ENCODE assay signal across 11 mouse cellular contexts in the genomic region with DNA sequence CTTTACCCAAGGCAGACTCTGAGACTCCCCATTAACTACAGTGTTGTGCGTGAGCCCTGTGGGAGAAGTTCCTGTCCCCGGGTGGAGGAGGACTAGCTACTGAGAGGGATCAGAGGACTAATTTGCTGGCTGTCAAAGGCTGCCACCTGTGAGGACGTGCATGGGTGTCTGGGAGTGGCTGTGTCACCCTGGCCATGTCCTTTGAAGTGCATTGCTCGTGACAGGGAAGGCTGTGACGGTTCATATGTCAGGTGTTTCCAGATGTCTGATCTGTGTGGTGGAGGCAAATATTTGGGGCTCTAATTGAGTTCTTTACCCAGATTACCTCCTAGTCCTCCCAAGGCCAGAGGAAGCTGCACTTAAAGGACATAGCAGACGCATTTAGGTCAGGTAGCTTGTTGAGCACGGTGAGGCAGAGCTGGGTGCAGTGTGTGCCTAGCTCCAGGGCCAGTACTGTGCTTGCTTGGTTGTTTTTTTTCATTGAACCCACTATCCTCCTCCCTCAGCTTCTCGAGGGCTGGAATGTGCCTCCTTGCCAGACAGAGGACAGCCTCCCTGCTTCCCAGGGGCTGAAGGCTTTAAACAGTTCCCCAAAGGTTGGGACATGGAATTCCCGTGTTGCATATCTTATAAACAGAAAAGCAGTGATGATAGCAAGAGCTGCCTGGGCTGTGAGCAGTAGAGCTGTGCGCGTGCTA. TPM values are rescaled to one million over a fixed set of nuclear protein-coding genes. Genes with fewer than 3 reads are reported as not detected.
DNase-seq lines count a peak whose midpoint lies in the region; ATAC-seq and TF ChIP-seq lines count a peak whose summit lies in the region.
"Had no signal": no experiment of that assay in that cellular context is flagged by ENCODE, and none has a peak within 500 bp of the region (broad histone marks: within the 10 kb centered on the region; RNA-seq: fewer than 3 reads in every experiment).

No protein-coding gene starts in this region.

- no peaks in the 10 kb centered on the region for H3K27me3 ChIP-seq in lung, embryonic 14.5 days (ENCODE audit: insufficient read depth, low read length)
- no peaks in the 10 kb centered on the region for H3K27me3 ChIP-seq in forebrain, embryonic 11.5 days (ENCODE audit: control insufficient read depth, insufficient read depth, low read length)
- no peaks in the 10 kb centered on the region for H3K27me3 ChIP-seq in intestine, embryonic 14.5 days (replicated peaks; ENCODE audit: control insufficient read depth, insufficient read depth, low read length)
- 0 out of 2 replicates have a peak, but pooled peaks cover 6% of the 10 kb centered on the region for H3K27me3 ChIP-seq in neural tube, embryonic 15.5 days (replicated peaks)
- H3K27me3 ChIP-seq: Patski had no signal

- DNase-seq in lung, embryonic 14.5 days: no peak
- no peak for DNase-seq in lung, adult 18-20 months
- no peak for DNase-seq in forebrain, embryonic 11.5 days (ENCODE audit: low spot score)
- peak; percentile 54 for DNase-seq in intestine, embryonic 14.5 days (ENCODE audit: low spot score)
- DNase-seq in urinary bladder, postnatal 4 days (ENCODE audit: low spot score in 2 of 2): no peak
- DNase-seq in cerebellum, postnatal 14 days: no peak
- DNase-seq: layer of hippocampus, adult 9-11 months; right cerebral cortex, postnatal 25 days had no signal

- no peaks in the 10 kb centered on the region for H3K9me3 ChIP-seq in lung, embryonic 14.5 days (ENCODE audit: low read depth, low read length)
- no peaks in the 10 kb centered on the region for H3K9me3 ChIP-seq in forebrain, embryonic 11.5 days (ENCODE audit: control insufficient read depth, low read length)
- H3K9me3 ChIP-seq in intestine, embryonic 14.5 days (ENCODE audit: control insufficient read depth, low read length): no peaks in the 10 kb centered on the region
- H3K9me3 ChIP-seq in neural tube, embryonic 15.5 days (replicated peaks): no peaks in the 10 kb centered on the region

- peaks cover 20% of the 10 kb centered on the region; the same call in 1 of the 2 replicates for H3K36me3 ChIP-seq in lung, embryonic 14.5 days (ENCODE audit: insufficient read depth)
- H3K36me3 ChIP-seq in forebrain, embryonic 11.5 days (ENCODE audit: control insufficient read depth, insufficient read depth, low read length): no peaks in the 10 kb centered on the region; the same call in 1 of the 2 replicates
- H3K36me3 ChIP-seq in intestine, embryonic 14.5 days (ENCODE audit: control insufficient read depth, insufficient read depth, low read length): no peaks in the 10 kb centered on the region
- no peaks in the 10 kb centered on the region for H3K36me3 ChIP-seq in neural tube, embryonic 15.5 days

- peak overlapping the region; percentile 85 for H3K4me2 ChIP-seq in lung, embryonic 14.5 days
- peak overlapping the region; percentile 64; the same call in 1 of the 2 replicates for H3K4me2 ChIP-seq in forebrain, embryonic 11.5 days (ENCODE audit: low read depth, low read length, severe bottlenecking)
- peak overlapping the region; percentile 86 for H3K4me2 ChIP-seq in intestine, embryonic 14.5 days (ENCODE audit: low read length)
- 0 out of 2 replicates have a peak overlapping the region, but pooled peaks have one; percentile 2 for H3K4me2 ChIP-seq in neural tube, embryonic 15.5 days

- 30% methylated on average over 11 of the region's 11 CpGs for WGBS in lung, embryonic 14.5 days
- 72% methylated on average over 11 of the region's 11 CpGs for WGBS in forebrain, embryonic 11.5 days
- WGBS in intestine, embryonic 14.5 days: 35% methylated on average over 11 of the region's 11 CpGs
- 40% methylated on average over 11 of the region's 11 CpGs for WGBS in neural tube, embryonic 15.5 days

- H3K27ac ChIP-seq in lung, embryonic 14.5 days (ENCODE audit: low read depth): no peak overlapping the region
- H3K27ac ChIP-seq in forebrain, embryonic 11.5 days (ENCODE audit: low read depth, low read length): no peak overlapping the region
- no peak overlapping the region for H3K27ac ChIP-seq in intestine, embryonic 14.5 days (ENCODE audit: low read depth)
- H3K27ac ChIP-seq in neural tube, embryonic 15.5 days (replicated peaks): no peak overlapping the region

- H3K4me1 ChIP-seq in lung, embryonic 14.5 days (ENCODE audit: insufficient read depth): peaks cover 27% of the 10 kb centered on the region
- H3K4me1 ChIP-seq in forebrain, embryonic 11.5 days (replicated peaks; ENCODE audit: control insufficient read depth, insufficient read depth, low read length): peaks cover 21% of the 10 kb centered on the region
- peaks cover 51% of the 10 kb centered on the region for H3K4me1 ChIP-seq in intestine, embryonic 14.5 days (replicated peaks; ENCODE audit: control insufficient read depth, insufficient read depth, low read length)
- peaks cover 38% of the 10 kb centered on the region for H3K4me1 ChIP-seq in neural tube, embryonic 15.5 days

- no peak overlapping the region for H3K9ac ChIP-seq in lung, embryonic 14.5 days
- peak overlapping the region; percentile 29 for H3K9ac ChIP-seq in forebrain, embryonic 11.5 days (ENCODE audit: low read length)
- H3K9ac ChIP-seq in intestine, embryonic 14.5 days (ENCODE audit: low read length): no peak overlapping the region
- no peak overlapping the region for H3K9ac ChIP-seq in neural tube, embryonic 15.5 days (replicated peaks)

- TF ChIP-seq CTCF in lung, embryonic 14.5 days (IDR thresholded peaks at IDR 0.05; ENCODE audit: low read depth): no peak

- no peak for ATAC-seq in lung, embryonic 14.5 days (ENCODE audit: insufficient read depth)
- ATAC-seq in forebrain, embryonic 11.5 days (replicated peaks; ENCODE audit: low FRiP score): no peak
- no peak for ATAC-seq in intestine, embryonic 14.5 days (replicated peaks; ENCODE audit: low FRiP score, low TSS enrichment, low read depth)
- ATAC-seq in neural tube, embryonic 15.5 days (ENCODE audit: low FRiP score): no peak
- ATAC-seq in frontal cortex, adult (ENCODE audit: low TSS enrichment): no peak
- ATAC-seq: Patski had no signal

- peak overlapping the region; percentile 83; the same call in 1 of the 2 replicates for H3K4me3 ChIP-seq in lung, embryonic 14.5 days (ENCODE audit: low read depth, low read length)
- no peak overlapping the region for H3K4me3 ChIP-seq in forebrain, embryonic 11.5 days (ENCODE audit: low read depth, low read length)
- H3K4me3 ChIP-seq in intestine, embryonic 14.5 days (ENCODE audit: low read depth, low read length): peak overlapping the region; percentile 80; the same call in 1 of the 2 replicates
- H3K4me3 ChIP-seq in neural tube, embryonic 15.5 days (replicated peaks): no peak overlapping the region

RNA-seq across cellular contexts. Expression of gene Fam83d, which starts 3.3 kb away (rescaled TPM):
- polyA plus RNA-seq in lung, embryonic 14.5 days (2014; fragmentation: Nextera tagmentation; extraction: Ambion mirVana): 64.1 and 67.5 TPM in 2 replicates
- polyA plus RNA-seq in forebrain, embryonic 11.5 days (2014; fragmentation: Nextera tagmentation; extraction: Ambion mirVana): 54.0 and 57.5 TPM in 2 replicates
- 47.3 and 48.6 TPM in 2 replicates for polyA plus RNA-seq in intestine, embryonic 14.5 days (2014; fragmentation: Nextera tagmentation; extraction: Ambion mirVana)
- 5.9 and 13.0 TPM in 2 replicates for polyA plus RNA-seq in neural tube, embryonic 15.5 days (2015; fragmentation: Nextera tagmentation; extraction: Ambion mirVana)

RNA-seq across cellular contexts. Expression of gene Dhx35, which starts 23.4 kb away (rescaled TPM):
- 17.0 and 17.1 TPM in 2 replicates for polyA plus RNA-seq in lung, embryonic 14.5 days (2014; fragmentation: Nextera tagmentation; extraction: Ambion mirVana)
- polyA plus RNA-seq in forebrain, embryonic 11.5 days (2014; fragmentation: Nextera tagmentation; extraction: Ambion mirVana): 20.4 and 26.1 TPM in 2 replicates
- polyA plus RNA-seq in intestine, embryonic 14.5 days (2014; fragmentation: Nextera tagmentation; extraction: Ambion mirVana): 17.8 and 18.1 TPM in 2 replicates
- 10.9 and 13.3 TPM in 2 replicates for polyA plus RNA-seq in neural tube, embryonic 15.5 days (2015; fragmentation: Nextera tagmentation; extraction: Ambion mirVana)

Comparison
In these comparisons a context has a peak if more than half of its experiments do, and no peak if none do; other contexts are left out.
1. H3K4me2 ChIP-seq: peak in every context shown above with its lines; median percentile 86 in intestine, embryonic 14.5 days; 85 in lung, embryonic 14.5 days; 64 in forebrain, embryonic 11.5 days; 2 in neural tube, embryonic 15.5 days.
2. H3K4me3 ChIP-seq: peak in lung, embryonic 14.5 days (single experiment) and intestine, embryonic 14.5 days (single experiment); none in forebrain, embryonic 11.5 days (single experiment) and neural tube, embryonic 15.5 days (single experiment).